In genomic region chr16:10655926-10656325, GRCm38 (mm10) we compare ENCODE assay signal across 16 mouse cellular contexts.
DNase-seq lines count a peak whose midpoint lies in the region; ATAC-seq and TF ChIP-seq lines count a peak whose summit lies in the region.
"Had no signal": no experiment of that assay in that cellular context is flagged by ENCODE, and none has a peak within 500 bp of the region (broad histone marks: within the 10 kb centered on the region; RNA-seq: fewer than 3 reads in every experiment).

No protein-coding gene starts in this region.

- H3K27me3 ChIP-seq in intestine, embryonic 14.5 days (replicated peaks; ENCODE audit: control insufficient read depth, insufficient read depth, low read length) = no peaks in the 10 kb centered on the region
- H3K27me3 ChIP-seq in stomach, embryonic 14.5 days (ENCODE audit: control insufficient read depth, insufficient read depth, low read length) = no peaks in the 10 kb centered on the region
- H3K27me3 ChIP-seq: heart, embryonic 12.5 days had no signal

- intact Hi-C loops in gastrocnemius, adult 2 months (cut with DNase I) = no loop called here
- intact Hi-C loops in gastrocnemius, postnatal 14 days (cut with DNase I; ENCODE audit: low total_unique reads) = no loop called here

- no peak overlapping the region for H3K4me2 ChIP-seq in intestine, embryonic 14.5 days (ENCODE audit: low read length)
- no peak overlapping the region for H3K4me2 ChIP-seq in stomach, embryonic 14.5 days (replicated peaks; ENCODE audit: low read depth, low read length)
- H3K4me2 ChIP-seq: heart, embryonic 12.5 days; liver, embryonic 13.5 days had no signal

- no peak overlapping the region for H3K4me3 ChIP-seq in gastrocnemius, adult 2 months
- H3K4me3 ChIP-seq in layer of hippocampus, adult 2 months = no peak overlapping the region
- H3K4me3 ChIP-seq in intestine, embryonic 14.5 days (ENCODE audit: low read depth, low read length) = no peak overlapping the region
- no peak overlapping the region for H3K4me3 ChIP-seq in stomach, embryonic 14.5 days (ENCODE audit: low read depth, low read length)
- H3K4me3 ChIP-seq: heart, embryonic 12.5 days; liver, embryonic 13.5 days; midbrain, embryonic 10.5 days; myocyte had no signal

- DNase-seq in gastrocnemius, adult 2 months = no peak
- no peak for DNase-seq in gastrocnemius, postnatal 14 days
- DNase-seq in layer of hippocampus, adult 2 months (ENCODE audit: low spot score in 2 of 2) = no peak
- no peak for DNase-seq in layer of hippocampus, adult 9-10 months (ENCODE audit: low spot score)
- no peak for DNase-seq in intestine, embryonic 14.5 days (ENCODE audit: low spot score)
- no peak for DNase-seq in right cerebral cortex, postnatal 10 days (ENCODE audit: low spot score in 2 of 2)
- DNase-seq in gastrocnemius, adult 18-20 months (ENCODE audit: low spot score) = no peak
- DNase-seq: gastrocnemius, postnatal 10 days; liver, embryonic 13.5 days; right cerebral cortex, postnatal 4 days; thymus, postnatal 25 days had no signal

- no peak for TF ChIP-seq CTCF in gastrocnemius, adult 2 months (IDR thresholded peaks at IDR 0.05)
- no peak for TF ChIP-seq CTCF in layer of hippocampus, adult 2 months (conservative IDR thresholded peaks at IDR 0.05)

- no peak for ATAC-seq in intestine, embryonic 14.5 days (replicated peaks; ENCODE audit: low FRiP score, low TSS enrichment, low read depth)
- no peak for ATAC-seq in stomach, embryonic 14.5 days (ENCODE audit: insufficient number of reproducible peaks, insufficient read depth, low FRiP score, low read depth)
- ATAC-seq: forebrain, embryonic 14.5 days had no signal

- H3K36me3 ChIP-seq in intestine, embryonic 14.5 days (ENCODE audit: control insufficient read depth, insufficient read depth, low read length) = no peaks in the 10 kb centered on the region
- H3K36me3 ChIP-seq in stomach, embryonic 14.5 days (ENCODE audit: control insufficient read depth, insufficient read depth, low read length) = no peaks in the 10 kb centered on the region
- H3K36me3 ChIP-seq: heart, embryonic 12.5 days; liver, embryonic 13.5 days; midbrain, embryonic 10.5 days had no signal

- H3K27ac ChIP-seq in gastrocnemius, adult 2 months = peak overlapping the region; percentile 28; the same call in 1 of the 2 replicates
- H3K27ac ChIP-seq in layer of hippocampus, adult 2 months = peak overlapping the region; percentile 58; the same call in 1 of the 2 replicates
- no peak overlapping the region for H3K27ac ChIP-seq in intestine, embryonic 14.5 days (ENCODE audit: low read depth)
- H3K27ac ChIP-seq in stomach, embryonic 14.5 days (ENCODE audit: low read length) = peak overlapping the region; percentile 61; the same call in 1 of the 2 replicates
- H3K27ac ChIP-seq: liver, embryonic 13.5 days; midbrain, embryonic 10.5 days had no signal

- 52% methylated on average over 3 of the region's 3 CpGs for whole genome bisulfite sequencing in intestine, embryonic 14.5 days
- WGBS in stomach, embryonic 14.5 days = 40% methylated on average over 3 of the region's 3 CpGs

- H3K9ac ChIP-seq in intestine, embryonic 14.5 days (ENCODE audit: low read length) = 0 out of 2 replicates have a peak overlapping the region, but pooled peaks have one; percentile 20
- no peak overlapping the region for H3K9ac ChIP-seq in stomach, embryonic 14.5 days (replicated peaks; ENCODE audit: low read depth, low read length)
- H3K9ac ChIP-seq: heart, embryonic 12.5 days; liver, embryonic 13.5 days had no signal

- H3K4me1 ChIP-seq in intestine, embryonic 14.5 days (replicated peaks; ENCODE audit: control insufficient read depth, insufficient read depth, low read length) = peaks cover 27% of the 10 kb centered on the region
- H3K4me1 ChIP-seq in stomach, embryonic 14.5 days (ENCODE audit: control insufficient read depth, insufficient read depth, low read length) = peaks cover 30% of the 10 kb centered on the region

- no peaks in the 10 kb centered on the region for H3K9me3 ChIP-seq in intestine, embryonic 14.5 days (ENCODE audit: control insufficient read depth, low read length)
- H3K9me3 ChIP-seq in stomach, embryonic 14.5 days (ENCODE audit: control insufficient read depth, low read depth, low read length) = no peaks in the 10 kb centered on the region
- H3K9me3 ChIP-seq: heart, embryonic 12.5 days; liver, embryonic 13.5 days; midbrain, embryonic 10.5 days had no signal
